Mouse (Mus musculus) embryonic facial prominence, embryonic 14.5 days (tissue): Measurements from ENCODE around the gene Mgat5b. TPM values are rescaled to one million over a fixed set of nuclear protein-coding genes. Genes with fewer than 3 reads are reported as not detected.
A peak's percentile ranks its signal among the peaks of the same experiment; 100 is the strongest.

ENCODE experiments used
- ATAC-seq: fragments of 200-750 bp; cut with Nextera tagmentation; 2 replicates; pipeline ENCODE4 v1.8.0; 2017; ENCODE audit warnings: low read depth, moderate number of reproducible peaks, moderate TSS enrichment
- DNase-seq: peaks from one replicate; pipeline ENCODE4 v3.0.0-alpha.2; 2015; ENCODE audit warnings: low spot score
- H3K27ac ChIP-seq: fragments of 300-500 bp; sonication (generic); replicated peaks from 2 replicates; pipeline ENCODE4 v1.5.1; 2014; ENCODE audit warnings: low read depth, mild to moderate bottlenecking, low read length, moderate library complexity
- H3K27me3 ChIP-seq: fragments of 300-500 bp; sonication (generic); replicated peaks from 2 replicates; pipeline ENCODE4 v1.6.1; 2014; ENCODE audit warnings: low read length; ENCODE audit not compliant: control insufficient read depth, insufficient read depth
- H3K36me3 ChIP-seq: fragments of 300-500 bp; sonication (generic); 2 replicates; pipeline ENCODE4 v1.6.1; 2014; ENCODE audit warnings: low read length, mixed read lengths; ENCODE audit not compliant: control insufficient read depth, insufficient read depth
- H3K4me1 ChIP-seq: fragments of 300-500 bp; sonication (generic); 2 replicates; pipeline ENCODE4 v1.6.1; 2014; ENCODE audit warnings: antibody characterized with exemption, low read length; ENCODE audit not compliant: control insufficient read depth, insufficient read depth
- H3K4me2 ChIP-seq: fragments of 300-500 bp; sonication (generic); 2 replicates; pipeline ENCODE4 v1.6.1; 2014; ENCODE audit warnings: low read depth, mild to moderate bottlenecking, low read length, moderate library complexity, mixed read lengths
- H3K4me3 ChIP-seq: fragments of 300-500 bp; sonication (generic); 2 replicates; pipeline ENCODE4 v1.5.1; 2014; ENCODE audit warnings: low read depth, mild to moderate bottlenecking, low read length
- H3K9ac ChIP-seq: fragments of 300-500 bp; sonication (generic); 2 replicates; pipeline ENCODE4 v1.6.1; 2014; ENCODE audit warnings: low read depth, mild to moderate bottlenecking, low read length, moderate library complexity, mixed read lengths
- H3K9me3 ChIP-seq: fragments of 300-500 bp; sonication (generic); 2 replicates; pipeline ENCODE4 v1.6.1; 2016; ENCODE audit warnings: low read length; ENCODE audit not compliant: control insufficient read depth
- WGBS: fragments of 180-500 bp; shearing (Covaris S2); extraction: QIAGEN DNeasy Blood & Tissue Kit; methylation state at CpG from one replicate; pipeline ENCODE4 v1.1.7; 2014; 5-methylcytosine and 5-hydroxymethylcytosine counted together
- polyA plus RNA-seq: library from polyadenylated mRNA; unstranded; fragments of >200 nt; fragmentation: Nextera tagmentation; extraction: Ambion mirVana; gene quantifications from 2 replicates; pipeline ENCODE4 v1.2.1, GENCODE M21; 2014

Gene Mgat5b
- 1.1 and 1.6 TPM in 2 replicates for polyA plus RNA-seq

- Histone ChIP-seq H3K27me3 (peaks cover 45% of the 10 kb centered on the region), H3K9me3 (no peaks in the 10 kb centered on the region), H3K4me3 (peak within 1 kb of the TSS; percentile 68), H3K27ac (no peak within 1 kb of the TSS), H3K9ac (peak within 1 kb of the TSS; percentile 76), H3K4me2 (peak within 1 kb of the TSS; percentile 99), H3K36me3 (no peaks in the 10 kb centered on the region), H3K4me1 (no peaks in the 10 kb centered on the region; the same call in 1 of the 2 replicates)
- 6% methylated on average over 7 of the region's 90 CpGs for WGBS
- ATAC-seq (peak; percentile 94), DNase-seq (peak; percentile 85)
Measured at GRCm38 (mm10) chr11:116918323-116919185, at the start of gene Mgat5b. Gene Mgat5b, plus strand, starts transcription at chr11:116918863.

DNA sequence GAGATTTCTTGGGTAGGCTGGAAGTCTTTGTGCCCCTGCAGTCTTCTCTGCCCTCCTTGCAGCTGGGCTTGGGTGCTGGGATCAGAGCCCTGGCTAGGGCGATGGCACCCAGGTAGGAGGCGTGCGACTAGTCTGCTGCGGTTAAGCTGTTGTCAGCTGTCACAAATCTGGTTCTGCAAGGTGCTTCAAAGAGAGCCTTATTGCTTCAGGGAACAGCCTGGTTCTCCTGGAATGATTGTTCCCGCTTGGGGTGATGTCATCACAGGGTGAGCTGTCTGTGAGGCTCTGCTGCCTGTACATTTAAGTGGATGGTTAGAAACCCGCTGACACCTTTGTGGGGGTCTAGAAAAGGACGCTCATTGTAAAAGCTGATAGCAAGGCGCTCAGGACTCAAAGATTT is 49.4 kb upstream of the Mgat5b start:
- no peaks in the 10 kb centered on the region for H3K9me3 ChIP-seq
- no peak overlapping the region for H3K9ac ChIP-seq
- H3K36me3 ChIP-seq: peaks cover 77% of the 10 kb centered on the region
- no peaks in the 10 kb centered on the region for H3K27me3 ChIP-seq
- H3K27ac ChIP-seq: no peak overlapping the region
- DNase-seq (peak; percentile 80), ATAC-seq (peak; percentile 64)
- 78% methylated on average over 8 of the region's 8 CpGs for WGBS
- no peaks in the 10 kb centered on the region for H3K4me1 ChIP-seq
- H3K4me3 ChIP-seq: no peak overlapping the region
- no peak overlapping the region for H3K4me2 ChIP-seq

GRCm38 (mm10) chr11:116869641-116870040 is 49.0 kb upstream of the Mgat5b start:
- no peaks in the 10 kb centered on the region for H3K9me3 ChIP-seq
- no peak overlapping the region for H3K9ac ChIP-seq
- H3K36me3 ChIP-seq: peaks cover 76% of the 10 kb centered on the region
- H3K4me2 ChIP-seq: no peak overlapping the region
- ATAC-seq (0 out of 2 replicates have a peak, but pooled peaks have one; percentile 12), DNase-seq (no peak)
- H3K27me3 ChIP-seq: no peaks in the 10 kb centered on the region
- no peak overlapping the region for H3K27ac ChIP-seq
- H3K4me1 ChIP-seq: no peaks in the 10 kb centered on the region
- no peak overlapping the region for H3K4me3 ChIP-seq
- 81% methylated on average over 4 of the region's 4 CpGs for WGBS

DNA sequence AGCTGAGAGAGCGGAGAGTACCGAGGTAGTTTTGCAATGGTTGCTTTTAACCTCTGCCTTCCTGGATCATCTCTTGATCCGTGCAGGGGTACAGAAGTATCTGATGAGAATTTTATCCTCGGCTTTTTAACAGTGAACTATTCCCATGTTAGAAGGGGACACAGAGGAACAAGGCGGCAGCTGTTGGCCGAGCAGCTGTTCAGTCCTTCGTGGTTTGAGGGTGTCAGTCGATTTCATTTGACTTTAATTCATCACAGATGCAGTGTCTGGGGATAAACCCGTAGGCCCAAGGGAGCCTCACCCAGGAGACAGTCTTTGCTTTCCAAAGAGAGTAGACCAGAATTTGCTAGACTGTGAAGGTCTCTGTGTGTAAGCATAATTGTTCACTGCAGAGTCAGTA is 47.1 kb upstream of the Mgat5b start:
- Histone ChIP-seq H3K4me2 (no peak overlapping the region), H3K36me3 (peaks cover 64% of the 10 kb centered on the region), H3K27me3 (no peaks in the 10 kb centered on the region), H3K9me3 (no peaks in the 10 kb centered on the region), H3K27ac (no peak overlapping the region), H3K4me1 (no peaks in the 10 kb centered on the region), H3K9ac (no peak overlapping the region), H3K4me3 (no peak overlapping the region)
- 70% methylated on average over 9 of the region's 9 CpGs for WGBS
- ATAC-seq: no peak
- DNase-seq: peak; percentile 41

GRCm38 (mm10) chr11:116873987-116874386 is 44.7 kb upstream of the Mgat5b start:
- no peaks in the 10 kb centered on the region for H3K9me3 ChIP-seq
- H3K36me3 ChIP-seq: peaks cover 51% of the 10 kb centered on the region
- H3K9ac ChIP-seq: no peak overlapping the region
- H3K27ac ChIP-seq: peak overlapping the region; percentile 25
- WGBS: 57% methylated on average over 20 of the region's 20 CpGs
- no peaks in the 10 kb centered on the region for H3K4me1 ChIP-seq
- H3K4me3 ChIP-seq: no peak overlapping the region
- ATAC-seq: peak; percentile 68
- peak; percentile 85 for DNase-seq
- H3K4me2 ChIP-seq: no peak overlapping the region
- no peaks in the 10 kb centered on the region for H3K27me3 ChIP-seq

DNA sequence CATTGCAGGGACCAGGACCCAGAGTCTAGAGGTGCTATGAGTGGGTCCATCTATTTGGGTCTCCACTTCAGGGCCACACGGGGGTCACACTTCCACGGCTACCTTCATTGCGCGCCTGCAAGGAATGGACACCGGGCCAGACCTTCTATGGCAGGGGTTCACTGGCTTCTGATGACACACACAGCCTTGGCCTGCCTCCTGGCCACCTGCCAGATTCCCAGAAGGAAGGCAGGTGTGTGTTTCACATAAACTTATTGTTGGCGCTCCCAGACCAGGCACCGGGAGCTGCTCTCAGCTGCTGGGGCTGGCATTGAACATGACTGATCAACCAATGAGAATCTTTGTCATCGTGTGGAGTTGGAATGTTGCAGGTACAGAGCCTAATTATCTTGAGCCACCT is 40.2 kb upstream of the Mgat5b start:
- H3K27ac ChIP-seq: no peak overlapping the region
- no peak overlapping the region for H3K4me2 ChIP-seq
- H3K36me3 ChIP-seq: peaks cover 17% of the 10 kb centered on the region
- no peaks in the 10 kb centered on the region for H3K9me3 ChIP-seq
- H3K9ac ChIP-seq: no peak overlapping the region
- H3K27me3 ChIP-seq: no peaks in the 10 kb centered on the region
- H3K4me3 ChIP-seq: no peak overlapping the region
- no peaks in the 10 kb centered on the region for H3K4me1 ChIP-seq
- ATAC-seq (no peak), DNase-seq (peak; percentile 30)
- WGBS: 78% methylated on average over 7 of the region's 8 CpGs

- H3K9me3 ChIP-seq: no peaks in the 10 kb centered on the region
- WGBS: 57% methylated on average over 7 of the region's 7 CpGs
- H3K27ac ChIP-seq: no peak overlapping the region
- no peaks in the 10 kb centered on the region for H3K4me1 ChIP-seq
- no peak for DNase-seq
- no peaks in the 10 kb centered on the region for H3K36me3 ChIP-seq
- H3K4me2 ChIP-seq: no peak overlapping the region
- ATAC-seq: no peak
- no peak overlapping the region for H3K4me3 ChIP-seq
- no peaks in the 10 kb centered on the region for H3K27me3 ChIP-seq
- no peak overlapping the region for H3K9ac ChIP-seq
Measured at GRCm38 (mm10) chr11:116880839-116881238, 37.8 kb upstream of the Mgat5b start.

GRCm38 (mm10) chr11:116881440-116881839 is 37.2 kb upstream of the Mgat5b start:
- no peaks in the 10 kb centered on the region for H3K4me1 ChIP-seq
- ATAC-seq (no peak), DNase-seq (no peak)
- no peak overlapping the region for H3K27ac ChIP-seq
- no peak overlapping the region for H3K4me3 ChIP-seq
- H3K36me3 ChIP-seq: no peaks in the 10 kb centered on the region
- H3K9ac ChIP-seq: no peak overlapping the region
- no peak overlapping the region for H3K4me2 ChIP-seq
- 46% methylated on average over 5 of the region's 5 CpGs for WGBS
- no peaks in the 10 kb centered on the region for H3K9me3 ChIP-seq
- H3K27me3 ChIP-seq: no peaks in the 10 kb centered on the region

DNA sequence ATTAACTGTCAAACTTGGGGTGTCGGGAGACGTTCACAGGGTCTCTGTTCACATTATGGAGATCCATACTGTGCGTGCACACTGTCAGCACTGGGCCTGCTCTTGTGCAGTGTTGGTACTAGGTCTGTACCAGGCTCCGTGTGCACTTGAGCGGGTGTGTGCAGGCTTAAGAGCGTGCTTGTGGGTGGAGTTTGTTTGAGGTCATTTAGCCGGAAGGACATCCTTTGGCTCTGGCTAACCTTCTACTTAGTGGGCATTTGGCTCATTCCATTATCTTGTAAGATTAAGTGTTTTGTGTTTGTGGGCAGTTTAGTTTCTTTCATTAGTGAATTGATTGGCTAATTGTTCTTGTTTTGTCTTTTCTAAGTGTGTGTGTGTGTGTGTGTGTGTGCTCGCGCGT is 36.2 kb upstream of the Mgat5b start:
- no peak overlapping the region for H3K4me3 ChIP-seq
- H3K4me2 ChIP-seq: no peak overlapping the region
- 80% methylated on average over 10 of the region's 10 CpGs for WGBS
- no peaks in the 10 kb centered on the region for H3K27me3 ChIP-seq
- H3K27ac ChIP-seq: no peak overlapping the region
- no peaks in the 10 kb centered on the region for H3K4me1 ChIP-seq
- H3K9ac ChIP-seq: no peak overlapping the region
- ATAC-seq: no peak
- no peak for DNase-seq
- H3K9me3 ChIP-seq: no peaks in the 10 kb centered on the region
- H3K36me3 ChIP-seq: no peaks in the 10 kb centered on the region
